Mouse (Mus musculus): ENCODE results near the gene Adap2. TPM values are rescaled to one million over a fixed set of nuclear protein-coding genes. Genes with fewer than 3 reads are reported as not detected.

Adap2 gene
- polyA plus RNA-seq, 1 experiment: 5.1 TPM

- WGBS: 97% methylated on average over 2 of the region's 2 CpGs
- H3K4me1 ChIP-seq (replicated peaks; ENCODE audit: control insufficient read depth, insufficient read depth, low read length): no peaks in the 10 kb centered on the region
- no peak overlapping the region for H3K27ac ChIP-seq (ENCODE audit: control insufficient read depth, insufficient read depth, low read length)
- no peak overlapping the region for H3K4me3 ChIP-seq (ENCODE audit: control insufficient read depth, insufficient read depth, low read length)
- H3K36me3 ChIP-seq (ENCODE audit: control insufficient read depth, insufficient read depth, low read length): no peaks in the 10 kb centered on the region
- H3K27me3 ChIP-seq (ENCODE audit: control insufficient read depth, insufficient read depth, low read length): no peaks in the 10 kb centered on the region
- no peak for DNase-seq
- no peak for TF ChIP-seq CTCF (IDR thresholded peaks at IDR 0.05; ENCODE audit: borderline replicate concordance, control insufficient read depth, extremely low read depth, insufficient read depth, low read length, poor library complexity)
- TF ChIP-seq POLR2A (IDR thresholded peaks at IDR 0.05; ENCODE audit: control insufficient read depth, extremely low read depth, insufficient read depth, low read length, poor library complexity): no peak
Observed at GRCm38 (mm10) chr11:80199773-80200172, 45.9 kb downstream of the Adap2 start.

GRCm38 (mm10) chr11:80200326-80200725 is 46.4 kb downstream of the Adap2 start:
- H3K36me3 ChIP-seq (ENCODE audit: control insufficient read depth, insufficient read depth, low read length): no peaks in the 10 kb centered on the region
- no peak overlapping the region for H3K4me3 ChIP-seq (ENCODE audit: control insufficient read depth, insufficient read depth, low read length)
- TF ChIP-seq CTCF (IDR thresholded peaks at IDR 0.05; ENCODE audit: borderline replicate concordance, control insufficient read depth, extremely low read depth, insufficient read depth, low read length, poor library complexity): no peak
- no peak for TF ChIP-seq POLR2A (IDR thresholded peaks at IDR 0.05; ENCODE audit: control insufficient read depth, extremely low read depth, insufficient read depth, low read length, poor library complexity)
- DNase-seq: peak; percentile 22
- H3K4me1 ChIP-seq (replicated peaks; ENCODE audit: control insufficient read depth, insufficient read depth, low read length): no peaks in the 10 kb centered on the region
- H3K27me3 ChIP-seq (ENCODE audit: control insufficient read depth, insufficient read depth, low read length): no peaks in the 10 kb centered on the region
- no peak overlapping the region for H3K27ac ChIP-seq (ENCODE audit: control insufficient read depth, insufficient read depth, low read length)
- 85% methylated on average over 1 of the region's 1 CpGs for WGBS

GRCm38 (mm10) chr11:80202296-80202695 is 48.4 kb downstream of the Adap2 start:
- no peaks in the 10 kb centered on the region for H3K4me1 ChIP-seq (replicated peaks; ENCODE audit: control insufficient read depth, insufficient read depth, low read length)
- TF ChIP-seq POLR2A (IDR thresholded peaks at IDR 0.05; ENCODE audit: control insufficient read depth, extremely low read depth, insufficient read depth, low read length, poor library complexity): no peak
- no peak overlapping the region for H3K27ac ChIP-seq (ENCODE audit: control insufficient read depth, insufficient read depth, low read length)

GRCm38 (mm10) chr11:80204037-80204436 is 50.1 kb downstream of the Adap2 start:
- Histone ChIP-seq H3K27me3 (ENCODE audit: control insufficient read depth, insufficient read depth, low read length) (no peaks in the 10 kb centered on the region), H3K36me3 (ENCODE audit: control insufficient read depth, insufficient read depth, low read length) (no peaks in the 10 kb centered on the region), H3K4me1 (replicated peaks; ENCODE audit: control insufficient read depth, insufficient read depth, low read length) (no peaks in the 10 kb centered on the region), H3K4me3 (ENCODE audit: control insufficient read depth, insufficient read depth, low read length) (no peak overlapping the region), H3K27ac (ENCODE audit: control insufficient read depth, insufficient read depth, low read length) (no peak overlapping the region)
- DNase-seq: no peak
- TF ChIP-seq CTCF (IDR thresholded peaks at IDR 0.05; ENCODE audit: borderline replicate concordance, control insufficient read depth, extremely low read depth, insufficient read depth, low read length, poor library complexity) (no peak), POLR2A (IDR thresholded peaks at IDR 0.05; ENCODE audit: control insufficient read depth, extremely low read depth, insufficient read depth, low read length, poor library complexity) (no peak)
- WGBS: 96% methylated on average over 3 of the region's 3 CpGs

More at GRCm38 (mm10) chr11:80202296-80202695, 48.4 kb downstream of the Adap2 start:
- no peak for DNase-seq
- Histone ChIP-seq H3K36me3 (ENCODE audit: control insufficient read depth, insufficient read depth, low read length) (no peaks in the 10 kb centered on the region), H3K4me3 (ENCODE audit: control insufficient read depth, insufficient read depth, low read length) (no peak overlapping the region), H3K27me3 (ENCODE audit: control insufficient read depth, insufficient read depth, low read length) (no peaks in the 10 kb centered on the region)
- 89% methylated on average over 6 of the region's 6 CpGs for WGBS

- WGBS: 89% methylated on average over 5 of the region's 5 CpGs
- no peak for DNase-seq
- no peak overlapping the region for H3K4me3 ChIP-seq (ENCODE audit: control insufficient read depth, insufficient read depth, low read length)
- TF ChIP-seq POLR2A (IDR thresholded peaks at IDR 0.05; ENCODE audit: control insufficient read depth, extremely low read depth, insufficient read depth, low read length, poor library complexity) (no peak), CTCF (IDR thresholded peaks at IDR 0.05; ENCODE audit: borderline replicate concordance, control insufficient read depth, extremely low read depth, insufficient read depth, low read length, poor library complexity) (no peak)
- no peaks in the 10 kb centered on the region for H3K36me3 ChIP-seq (ENCODE audit: control insufficient read depth, insufficient read depth, low read length)
- no peaks in the 10 kb centered on the region for H3K4me1 ChIP-seq (replicated peaks; ENCODE audit: control insufficient read depth, insufficient read depth, low read length)
- no peaks in the 10 kb centered on the region for H3K27me3 ChIP-seq (ENCODE audit: control insufficient read depth, insufficient read depth, low read length)
- H3K27ac ChIP-seq (ENCODE audit: control insufficient read depth, insufficient read depth, low read length): no peak overlapping the region
Observed at GRCm38 (mm10) chr11:80204941-80205340, 51.0 kb downstream of the Adap2 start.

GRCm38 (mm10) chr11:80208465-80208859 is 54.6 kb downstream of the Adap2 start:
- Histone ChIP-seq H3K36me3 (ENCODE audit: control insufficient read depth, insufficient read depth, low read length) (no peaks in the 10 kb centered on the region), H3K27ac (ENCODE audit: control insufficient read depth, insufficient read depth, low read length) (no peak overlapping the region), H3K27me3 (ENCODE audit: control insufficient read depth, insufficient read depth, low read length) (no peaks in the 10 kb centered on the region), H3K4me3 (ENCODE audit: control insufficient read depth, insufficient read depth, low read length) (no peak overlapping the region), H3K4me1 (replicated peaks; ENCODE audit: control insufficient read depth, insufficient read depth, low read length) (peaks cover 3% of the 10 kb centered on the region)
- DNase-seq: no peak
- TF ChIP-seq CTCF (IDR thresholded peaks at IDR 0.05; ENCODE audit: borderline replicate concordance, control insufficient read depth, extremely low read depth, insufficient read depth, low read length, poor library complexity) (no peak), POLR2A (IDR thresholded peaks at IDR 0.05; ENCODE audit: control insufficient read depth, extremely low read depth, insufficient read depth, low read length, poor library complexity) (no peak)
- 45% methylated on average over 7 of the region's 7 CpGs for WGBS

All from thymus, adult 2 months (tissue).